Mouse (Mus musculus): ENCODE results near the gene H2al1a. TPM values are rescaled to one million over a fixed set of nuclear protein-coding genes. Genes with fewer than 3 reads are reported as not detected.
"Not testable (repeated sequence)": the region's sequence is repeated elsewhere in the genome, so short reads cannot be mapped to it uniquely, and the experiment has no call there.

The H2al1a gene
- total RNA-seq (2021) (not detected), polyA plus RNA-seq (2012; rRNA removed) (not detected in 2 replicates)
- long read RNA-seq, result 0 reads

DNA sequence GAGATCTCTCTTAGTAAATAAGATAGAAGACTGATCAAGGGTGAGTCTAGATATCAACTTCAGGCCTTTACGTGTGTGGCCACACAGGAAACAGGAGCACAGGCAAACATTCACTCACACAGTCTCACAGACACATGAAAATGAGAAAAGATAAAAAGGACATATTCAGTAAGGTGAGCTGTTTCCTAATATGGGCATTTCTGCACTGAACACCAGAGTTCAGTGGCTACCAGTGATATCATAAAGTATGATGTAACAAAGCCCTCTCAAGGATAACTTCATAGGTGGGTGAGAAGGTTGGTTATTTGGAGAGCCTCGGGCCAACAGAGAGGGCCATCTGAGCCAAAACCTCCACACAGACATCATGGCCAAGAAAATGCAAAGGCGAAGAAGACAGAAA lies at the start of gene H2al1a:
TSS of gene H2al1a (plus strand) at position 301 of the 400 bp plus-strand sequence.
- intact Hi-C loops (cut with DNase I); H3K27ac ChIP-seq; H3K9ac ChIP-seq (ENCODE audit: low read depth, low read length); H3K4me1 ChIP-seq (ENCODE audit: control insufficient read depth, insufficient read depth, low read length); H3K79me2 ChIP-seq (replicated peaks; ENCODE audit: control insufficient read depth, insufficient read depth, low read length); DNase-seq; H3K36me3 ChIP-seq (ENCODE audit: control insufficient read depth, insufficient read depth, low read length); H3K27me3 ChIP-seq (ENCODE audit: control insufficient read depth, insufficient read depth, low read length); H3K4me3 ChIP-seq: not testable (repeated sequence)
- no CpG with 5 or more reads among the region's 3 CpGs for WGBS

DNA sequence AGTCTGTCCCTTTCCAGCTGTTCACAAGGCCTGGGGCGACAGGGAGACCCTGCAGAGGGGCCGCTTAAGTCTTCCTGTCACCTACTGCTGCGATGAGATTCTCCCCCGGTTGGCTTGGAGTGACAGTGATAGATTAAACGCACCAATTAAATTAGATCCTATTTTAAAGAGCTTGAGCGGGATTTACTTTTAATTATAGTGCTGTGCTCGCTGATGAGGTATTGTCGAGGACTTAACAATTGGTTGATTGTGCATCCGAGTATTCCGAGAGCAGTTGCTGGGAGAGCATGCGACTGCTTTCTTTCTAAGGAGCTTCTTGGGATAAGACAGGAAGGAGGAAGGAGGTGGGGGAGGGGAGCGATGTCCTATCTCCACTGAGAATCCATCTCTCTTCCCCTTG lies 48.9 kb upstream of the H2al1a start:
- H3K27ac ChIP-seq, result no peak overlapping the region
- H3K4me1 ChIP-seq (ENCODE audit: control insufficient read depth, insufficient read depth, low read length), result no peaks in the 10 kb centered on the region; the same call in 1 of the 2 replicates
- no peak overlapping the region for H3K4me3 ChIP-seq
- no peak for DNase-seq
- H3K9ac ChIP-seq (ENCODE audit: low read depth, low read length), result no peak overlapping the region
- WGBS, result 50% methylated on average over 12 of the region's 12 CpGs
- no peaks in the 10 kb centered on the region for H3K36me3 ChIP-seq (ENCODE audit: control insufficient read depth, insufficient read depth, low read length)
- TF ChIP-seq EP300 (IDR thresholded peaks at IDR 0.05; ENCODE audit: insufficient read depth, low read depth, low read length), result no peak
- TF ChIP-seq CTCF (IDR thresholded peaks at IDR 0.05), result no peak
- no peak for TF ChIP-seq POLR2A (IDR thresholded peaks at IDR 0.05; ENCODE audit: insufficient read depth, low read depth, low read length)
- intact Hi-C loops (cut with DNase I), result no loop called here
- no peaks in the 10 kb centered on the region for H3K79me2 ChIP-seq (replicated peaks; ENCODE audit: control insufficient read depth, insufficient read depth, low read length)
- H3K27me3 ChIP-seq (ENCODE audit: control insufficient read depth, insufficient read depth, low read length), result no peaks in the 10 kb centered on the region

DNA sequence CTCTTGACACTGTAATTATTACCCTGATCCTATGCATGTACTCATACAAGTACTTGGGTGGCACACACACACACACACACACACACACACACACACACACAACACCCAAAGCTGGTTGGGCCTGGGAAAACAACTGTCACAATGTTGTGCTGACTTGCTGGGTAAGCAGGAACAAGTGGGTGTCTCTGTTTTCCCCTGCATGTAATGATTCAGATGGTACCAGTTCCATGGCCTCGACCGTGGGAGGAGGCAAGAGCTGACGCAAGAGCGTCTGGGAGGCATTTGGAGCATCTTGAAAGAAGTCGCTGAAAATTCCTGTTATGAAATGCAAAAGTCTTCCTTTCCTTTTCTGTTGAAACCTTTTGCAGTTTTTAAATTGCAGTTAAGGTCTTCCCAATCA lies 45.0 kb upstream of the H2al1a start:
- Histone ChIP-seq H3K4me3 (no peak overlapping the region), H3K4me1 (ENCODE audit: control insufficient read depth, insufficient read depth, low read length) (no peaks in the 10 kb centered on the region; the same call in 1 of the 2 replicates), H3K27ac (no peak overlapping the region), H3K79me2 (replicated peaks; ENCODE audit: control insufficient read depth, insufficient read depth, low read length) (no peaks in the 10 kb centered on the region), H3K9ac (ENCODE audit: low read depth, low read length) (no peak overlapping the region), H3K36me3 (ENCODE audit: control insufficient read depth, insufficient read depth, low read length) (no peaks in the 10 kb centered on the region), H3K27me3 (ENCODE audit: control insufficient read depth, insufficient read depth, low read length) (no peaks in the 10 kb centered on the region)
- WGBS, result 52% methylated on average over 5 of the region's 5 CpGs
- intact Hi-C loops (cut with DNase I), result no loop called here
- peak in 1 of 2 experiments; percentile 16 for DNase-seq
- no peak for TF ChIP-seq POLR2A (IDR thresholded peaks at IDR 0.05; ENCODE audit: insufficient read depth, low read depth, low read length)
- TF ChIP-seq CTCF (IDR thresholded peaks at IDR 0.05), result no peak
- TF ChIP-seq EP300 (IDR thresholded peaks at IDR 0.05; ENCODE audit: insufficient read depth, low read depth, low read length), result no peak

DNA sequence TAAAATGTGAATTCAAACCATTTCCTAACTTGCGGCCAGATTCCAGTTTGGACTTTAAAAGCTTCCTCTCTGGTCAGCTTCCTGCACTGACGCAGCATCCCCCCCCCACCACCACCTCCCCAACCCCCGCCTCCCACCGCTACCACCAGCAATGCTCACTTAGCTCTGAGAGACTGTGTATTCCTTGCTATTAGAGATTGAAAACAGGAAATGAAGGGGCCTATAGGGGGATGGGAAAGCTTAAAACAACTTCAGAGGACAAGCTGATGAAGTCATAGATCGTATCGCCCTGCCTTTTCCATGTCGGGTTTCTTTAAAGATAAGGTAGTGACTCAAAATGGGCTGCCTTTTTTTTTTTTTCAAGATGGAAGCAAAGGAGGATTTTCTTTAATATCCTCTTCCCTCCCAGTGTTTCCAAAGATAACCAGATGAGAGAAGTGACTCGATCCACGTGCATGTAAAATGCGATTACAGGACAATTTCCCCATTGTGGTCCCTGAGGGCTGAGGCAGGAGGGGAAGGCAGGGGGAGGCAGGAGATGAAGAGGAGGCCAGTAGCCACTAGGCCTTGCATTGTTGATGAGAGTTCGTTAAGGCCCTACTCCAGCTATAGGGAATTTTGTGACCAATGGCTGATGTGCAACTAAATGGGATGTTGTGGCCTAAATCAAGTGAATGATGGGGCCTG lies 44.4 kb upstream of the H2al1a start:
- H3K27ac ChIP-seq, result no peak overlapping the region
- H3K9ac ChIP-seq (ENCODE audit: low read depth, low read length), result no peak overlapping the region
- H3K36me3 ChIP-seq (ENCODE audit: control insufficient read depth, insufficient read depth, low read length), result no peaks in the 10 kb centered on the region
- WGBS, result 42% methylated on average over 11 of the region's 11 CpGs
- no peaks in the 10 kb centered on the region for H3K79me2 ChIP-seq (replicated peaks; ENCODE audit: control insufficient read depth, insufficient read depth, low read length)
- no peak for DNase-seq
- TF ChIP-seq POLR2A (IDR thresholded peaks at IDR 0.05; ENCODE audit: insufficient read depth, low read depth, low read length) (no peak), EP300 (IDR thresholded peaks at IDR 0.05; ENCODE audit: insufficient read depth, low read depth, low read length) (no peak), CTCF (IDR thresholded peaks at IDR 0.05) (no peak)
- no peaks in the 10 kb centered on the region; the same call in 1 of the 2 replicates for H3K4me1 ChIP-seq (ENCODE audit: control insufficient read depth, insufficient read depth, low read length)
- no peak overlapping the region for H3K4me3 ChIP-seq
- intact Hi-C loops (cut with DNase I), result no loop called here
- H3K27me3 ChIP-seq (ENCODE audit: control insufficient read depth, insufficient read depth, low read length), result no peaks in the 10 kb centered on the region

DNA sequence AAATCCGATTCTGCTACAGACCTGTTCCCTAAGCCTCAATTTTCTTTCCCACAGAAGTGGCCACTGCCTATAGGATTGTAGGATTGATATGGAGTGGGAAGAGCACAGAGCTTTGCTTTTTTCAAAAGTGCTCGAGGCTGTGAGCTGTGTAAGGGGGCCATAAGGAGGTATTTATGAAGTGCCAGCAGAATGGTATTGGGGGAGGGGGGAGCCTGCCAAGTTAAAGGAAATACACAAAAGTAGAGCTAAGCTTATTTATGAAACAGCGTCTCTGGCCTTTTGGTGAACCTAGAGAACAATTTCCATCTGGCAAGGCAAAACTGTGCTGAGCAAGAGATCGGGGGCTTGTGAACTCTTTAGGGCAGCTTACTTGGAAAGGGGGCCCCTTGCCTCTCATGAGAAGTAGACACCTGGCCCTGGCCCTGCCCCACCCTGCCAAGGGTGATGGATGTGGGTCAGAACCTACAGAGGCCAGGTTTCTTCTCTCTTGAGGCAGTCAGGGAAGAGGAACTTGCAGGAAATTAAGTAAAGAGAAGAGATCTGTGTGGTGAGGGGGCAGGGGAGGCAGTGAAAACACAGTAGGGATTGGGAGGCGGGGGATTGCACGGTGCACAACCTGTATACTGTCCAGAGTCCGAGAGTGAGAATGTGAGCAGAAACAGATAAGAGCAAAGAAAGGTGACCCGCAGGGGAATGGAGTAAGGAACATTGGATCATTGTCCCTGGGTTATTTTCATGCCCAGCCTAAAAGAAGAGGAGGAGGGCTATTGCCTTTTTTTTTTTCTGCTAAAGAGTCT lies 43.3 kb upstream of the H2al1a start:
- Histone ChIP-seq H3K36me3 (ENCODE audit: control insufficient read depth, insufficient read depth, low read length) (no peaks in the 10 kb centered on the region), H3K27me3 (ENCODE audit: control insufficient read depth, insufficient read depth, low read length) (no peaks in the 10 kb centered on the region), H3K4me3 (no peak overlapping the region), H3K27ac (no peak overlapping the region), H3K4me1 (ENCODE audit: control insufficient read depth, insufficient read depth, low read length) (no peaks in the 10 kb centered on the region; the same call in 1 of the 2 replicates), H3K9ac (ENCODE audit: low read depth, low read length) (no peak overlapping the region), H3K79me2 (replicated peaks; ENCODE audit: control insufficient read depth, insufficient read depth, low read length) (no peaks in the 10 kb centered on the region)
- WGBS, result 71% methylated on average over 8 of the region's 8 CpGs
- intact Hi-C loops (cut with DNase I), result no loop called here
- DNase-seq, result no peak
- no peak for TF ChIP-seq POLR2A (IDR thresholded peaks at IDR 0.05; ENCODE audit: insufficient read depth, low read depth, low read length)
- TF ChIP-seq EP300 (IDR thresholded peaks at IDR 0.05; ENCODE audit: insufficient read depth, low read depth, low read length), result no peak
- no peak for TF ChIP-seq CTCF (IDR thresholded peaks at IDR 0.05)

DNA sequence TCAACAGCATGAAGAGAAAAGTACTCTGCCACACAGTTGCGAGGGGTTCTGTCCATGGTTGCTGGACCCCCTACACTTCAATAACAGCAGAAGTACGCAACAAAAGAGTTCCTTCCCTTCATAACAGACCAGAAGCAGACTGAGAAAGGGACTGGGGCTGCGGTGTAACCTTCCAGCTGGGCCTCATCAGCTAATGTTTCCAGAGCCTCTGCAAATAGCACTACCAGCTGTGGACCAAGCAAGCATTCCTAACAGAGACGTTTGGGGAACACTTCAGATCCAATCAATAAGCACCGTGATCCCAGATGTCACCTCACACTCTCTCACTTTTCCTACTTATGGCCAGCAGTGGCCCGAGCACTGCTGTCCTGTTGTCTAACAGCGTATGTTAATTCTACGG lies 34.1 kb upstream of the H2al1a start:
- intact Hi-C loops (cut with DNase I), result no loop called here
- H3K4me3 ChIP-seq, result no peak overlapping the region
- H3K79me2 ChIP-seq (replicated peaks; ENCODE audit: control insufficient read depth, insufficient read depth, low read length), result no peaks in the 10 kb centered on the region
- WGBS, result 78% methylated on average over 8 of the region's 8 CpGs
- no peaks in the 10 kb centered on the region for H3K27me3 ChIP-seq (ENCODE audit: control insufficient read depth, insufficient read depth, low read length)
- peaks cover 2% of the 10 kb centered on the region for H3K4me1 ChIP-seq (ENCODE audit: control insufficient read depth, insufficient read depth, low read length)
- H3K27ac ChIP-seq, result no peak overlapping the region
- no peaks in the 10 kb centered on the region for H3K36me3 ChIP-seq (ENCODE audit: control insufficient read depth, insufficient read depth, low read length)
- TF ChIP-seq POLR2A (IDR thresholded peaks at IDR 0.05; ENCODE audit: insufficient read depth, low read depth, low read length) (no peak), CTCF (IDR thresholded peaks at IDR 0.05) (no peak), EP300 (IDR thresholded peaks at IDR 0.05; ENCODE audit: insufficient read depth, low read depth, low read length) (no peak)
- no peak overlapping the region for H3K9ac ChIP-seq (ENCODE audit: low read depth, low read length)
- no peak for DNase-seq

All from heart, adult 2 months (tissue).